Mouse (Mus musculus) lung, postnatal 0 days (tissue): ENCODE measurements around the gene Nrl. TPM values are rescaled to one million over a fixed set of nuclear protein-coding genes. Genes with fewer than 3 reads are reported as not detected.
A peak's percentile ranks its signal among the peaks of the same experiment; 100 is the strongest.

Source experiments
- ATAC-seq: fragments of 200-750 bp; cut with Nextera tagmentation; 2 replicates; pipeline ENCODE4 v1.8.0; 2017; ENCODE audit warnings: moderate library complexity
- DNase-seq: peaks from one replicate; pipeline ENCODE4 v3.0.0-alpha.2; 2016; ENCODE audit warnings: low spot score
- H3K27ac ChIP-seq: fragments of 300-500 bp; sonication (generic); 2 replicates; pipeline ENCODE4 v1.5.1; 2014; ENCODE audit warnings: antibody characterized with exemption, mild to moderate bottlenecking, low read length, mixed read lengths
- H3K27me3 ChIP-seq: fragments of 300-500 bp; sonication (generic); replicated peaks from 2 replicates; pipeline ENCODE4 v1.6.1; 2014; ENCODE audit warnings: low read length, mixed read lengths; ENCODE audit not compliant: insufficient read depth
- H3K36me3 ChIP-seq: fragments of 300-500 bp; sonication (generic); 2 replicates; pipeline ENCODE4 v1.6.1; 2014; ENCODE audit warnings: low read length, mixed read lengths; ENCODE audit not compliant: insufficient read depth
- H3K4me1 ChIP-seq: fragments of 300-500 bp; sonication (generic); 2 replicates; pipeline ENCODE4 v1.6.1; 2014; ENCODE audit warnings: antibody characterized with exemption, low read depth, low read length, mixed read lengths; ENCODE audit not compliant: insufficient read depth
- H3K4me2 ChIP-seq: fragments of 300-500 bp; sonication (generic); replicated peaks from 2 replicates; pipeline ENCODE4 v1.6.1; 2014; ENCODE audit warnings: low read depth, mild to moderate bottlenecking, low read length, moderate library complexity, mixed read lengths
- H3K4me3 ChIP-seq: fragments of 300-500 bp; sonication (generic); 2 replicates; pipeline ENCODE4 v1.5.1; 2014; ENCODE audit warnings: low read depth, low read length
- H3K9ac ChIP-seq: fragments of 300-500 bp; sonication (generic); replicated peaks from 2 replicates; pipeline ENCODE4 v1.6.1; 2014; ENCODE audit warnings: low read depth, mild to moderate bottlenecking
- H3K9me3 ChIP-seq: fragments of 300-500 bp; sonication (generic); 2 replicates; pipeline ENCODE4 v1.6.1; 2016; ENCODE audit warnings: low read length, mixed read lengths
- CTCF ChIP-seq: IDR thresholded peaks from 2 replicates; pipeline ENCODE4 v1.5.1; 2016; ENCODE audit warnings: antibody characterized with exemption, mild to moderate bottlenecking
- EP300 ChIP-seq: IDR thresholded peaks from 2 replicates; pipeline ENCODE4 v1.6.1; 2016; ENCODE audit warnings: antibody characterized with exemption, mild to moderate bottlenecking, control low read depth
- WGBS: fragments of 180-500 bp; shearing (Covaris S2); extraction: QIAGEN DNeasy Blood & Tissue Kit; methylation state at CpG from one replicate; pipeline ENCODE4 v1.1.7; 2014; 5-methylcytosine and 5-hydroxymethylcytosine counted together
- polyA plus RNA-seq: library from polyadenylated mRNA; unstranded; fragments of >200 nt; fragmentation: Nextera tagmentation; extraction: Ambion mirVana; gene quantifications from 2 replicates; pipeline ENCODE4 v1.2.1, GENCODE M21; 2015

The Nrl gene
- polyA plus RNA-seq, 1 experiment from 2014 or later: not detected

- no peaks in the 10 kb centered on the region for H3K4me1 ChIP-seq
- H3K27ac ChIP-seq: no peak overlapping the region
- WGBS: 45% methylated on average over 7 of the region's 7 CpGs
- H3K4me3 ChIP-seq: no peak overlapping the region
- DNase-seq (no peak), ATAC-seq (no peak)
- no peaks in the 10 kb centered on the region for H3K9me3 ChIP-seq
- H3K36me3 ChIP-seq: no peaks in the 10 kb centered on the region
- TF ChIP-seq CTCF (no peak), EP300 (no peak)
- no peak overlapping the region for H3K9ac ChIP-seq
- no peak overlapping the region for H3K4me2 ChIP-seq
- no peaks in the 10 kb centered on the region for H3K27me3 ChIP-seq
Measured at GRCm38 (mm10) chr14:55511037-55511436, 13.7 kb downstream of the Nrl start.

- TF ChIP-seq CTCF (no peak), EP300 (no peak)
- no peaks in the 10 kb centered on the region for H3K36me3 ChIP-seq
- no peak within 1 kb of the TSS for H3K27ac ChIP-seq
- 77% methylated on average over 16 of the region's 22 CpGs for WGBS
- no peaks in the 10 kb centered on the region for H3K4me1 ChIP-seq
- no peak within 1 kb of the TSS for H3K9ac ChIP-seq
- no peak within 1 kb of the TSS for H3K4me3 ChIP-seq
- DNase-seq (no peak), ATAC-seq (no peak)
- no peaks in the 10 kb centered on the region for H3K27me3 ChIP-seq
- no peak within 1 kb of the TSS for H3K4me2 ChIP-seq
- H3K9me3 ChIP-seq: no peaks in the 10 kb centered on the region
Measured at GRCm38 (mm10) chr14:55510125-55510731, 14.6 kb downstream of the Nrl start, which contains the start of gene Cpne6. Gene Cpne6, plus strand, starts transcription at chr14:55510445.

DNA sequence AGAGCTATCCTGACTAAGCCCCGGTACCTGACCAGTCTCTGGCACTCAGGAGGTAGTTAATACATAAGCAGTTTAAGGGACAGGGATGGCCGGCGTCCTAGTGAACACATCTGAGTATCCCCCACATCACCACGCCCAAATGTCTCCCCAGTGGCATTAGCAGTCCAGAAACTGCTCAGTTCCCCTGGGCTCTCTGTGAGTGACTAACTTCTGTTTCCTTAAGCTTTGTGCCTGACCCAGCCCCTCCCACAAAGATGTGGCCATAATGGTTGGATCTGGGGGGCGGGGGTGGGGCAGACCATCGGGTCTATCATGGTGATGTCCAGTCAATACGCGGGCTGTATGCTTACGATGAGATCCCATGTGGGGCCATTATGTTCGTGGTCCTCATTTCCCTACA, 15.2 kb downstream of the Nrl start:
- TF ChIP-seq CTCF: no peak
- TF ChIP-seq EP300: no peak
- Histone ChIP-seq H3K4me3 (no peak overlapping the region), H3K9ac (no peak overlapping the region), H3K4me2 (no peak overlapping the region), H3K27me3 (no peaks in the 10 kb centered on the region), H3K9me3 (no peaks in the 10 kb centered on the region), H3K4me1 (no peaks in the 10 kb centered on the region), H3K27ac (no peak overlapping the region), H3K36me3 (no peaks in the 10 kb centered on the region)
- no peak for DNase-seq
- ATAC-seq: no peak
- 73% methylated on average over 10 of the region's 10 CpGs for WGBS

DNA sequence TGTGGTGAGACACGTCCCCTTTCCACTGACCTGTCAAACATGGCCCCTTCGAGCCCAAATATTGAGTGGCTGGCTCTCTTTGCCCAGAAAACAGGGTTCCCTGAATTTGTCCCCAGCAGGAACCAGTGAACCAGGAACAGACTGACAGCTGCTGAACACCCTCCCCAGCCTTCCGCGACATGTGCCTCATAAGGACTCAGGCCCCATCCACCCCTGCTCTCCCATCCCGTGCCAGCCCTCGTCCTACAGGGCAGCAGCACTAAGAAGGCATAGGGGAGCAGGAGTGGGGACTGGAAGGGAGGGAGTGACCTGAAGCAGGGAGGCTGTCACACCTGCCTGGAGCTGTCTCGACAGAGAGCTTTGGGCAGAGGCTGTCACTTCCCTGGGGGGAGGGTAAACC, 17.0 kb downstream of the Nrl start:
- H3K27me3 ChIP-seq: no peaks in the 10 kb centered on the region
- no peak overlapping the region for H3K4me2 ChIP-seq
- no peaks in the 10 kb centered on the region for H3K9me3 ChIP-seq
- 40% methylated on average over 7 of the region's 7 CpGs for WGBS
- H3K4me1 ChIP-seq: no peaks in the 10 kb centered on the region
- no peak overlapping the region for H3K4me3 ChIP-seq
- H3K9ac ChIP-seq: no peak overlapping the region
- TF ChIP-seq EP300 (no peak), CTCF (no peak)
- no peaks in the 10 kb centered on the region for H3K36me3 ChIP-seq
- no peak overlapping the region for H3K27ac ChIP-seq
- DNase-seq (no peak), ATAC-seq (no peak; the same call in 1 of the 2 replicates)

- 78% methylated on average over 9 of the region's 9 CpGs for WGBS
- DNase-seq (no peak), ATAC-seq (no peak)
- Histone ChIP-seq H3K9ac (no peak overlapping the region), H3K27me3 (no peaks in the 10 kb centered on the region), H3K36me3 (no peaks in the 10 kb centered on the region), H3K4me1 (no peaks in the 10 kb centered on the region), H3K4me2 (no peak overlapping the region), H3K4me3 (no peak overlapping the region), H3K27ac (no peak overlapping the region), H3K9me3 (no peaks in the 10 kb centered on the region)
- no peak for TF ChIP-seq CTCF
- TF ChIP-seq EP300: no peak
Measured at GRCm38 (mm10) chr14:55505612-55506011, 19.2 kb downstream of the Nrl start.

DNA sequence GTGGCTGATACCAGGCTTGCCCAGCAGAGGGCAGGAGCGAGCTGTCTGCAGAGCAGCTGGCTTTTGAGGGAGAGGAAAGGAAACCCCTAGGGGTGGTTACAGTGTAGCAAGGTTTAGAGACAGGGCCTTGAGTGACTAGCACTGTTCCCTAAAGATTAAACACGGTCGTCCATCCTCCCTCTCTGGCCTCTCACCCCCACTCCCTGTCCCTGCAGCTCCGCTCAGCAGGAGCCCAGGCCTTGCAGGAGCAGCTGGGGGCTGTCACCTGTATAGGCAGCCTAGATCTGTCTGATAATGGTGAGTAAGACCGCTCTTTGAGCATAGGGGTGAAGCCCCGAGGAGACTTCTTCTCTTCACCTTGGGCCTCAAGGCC, 27.3 kb downstream of the Nrl start:
- TF ChIP-seq EP300: no peak
- peak; percentile 99 for TF ChIP-seq CTCF
- ATAC-seq (peak; percentile 74), DNase-seq (peak; percentile 90)
- Histone ChIP-seq H3K27me3 (no peaks in the 10 kb centered on the region), H3K4me1 (no peaks in the 10 kb centered on the region), H3K4me3 (no peak overlapping the region), H3K9ac (no peak overlapping the region), H3K27ac (no peak overlapping the region), H3K36me3 (no peaks in the 10 kb centered on the region), H3K4me2 (no peak overlapping the region), H3K9me3 (no peaks in the 10 kb centered on the region)
- WGBS: 24% methylated on average over 6 of the region's 6 CpGs
